Mouse (Mus musculus) left cerebral cortex, adult 8-10 months (tissue): ENCODE measurements at regions not wholly inside any gene's neighbourhood (a gene's known extent, or its start where the extent isn't known, plus 50 kb on each side); places are given as distances from the start of the nearest gene placed in this dataset.

ENCODE experiments used
- DNase-seq, 2 experiments: peaks; one replicate each; pipeline ENCODE4 v3.0.0; 2022; ENCODE audit warnings: low spot score in 2 of 2

DNA sequence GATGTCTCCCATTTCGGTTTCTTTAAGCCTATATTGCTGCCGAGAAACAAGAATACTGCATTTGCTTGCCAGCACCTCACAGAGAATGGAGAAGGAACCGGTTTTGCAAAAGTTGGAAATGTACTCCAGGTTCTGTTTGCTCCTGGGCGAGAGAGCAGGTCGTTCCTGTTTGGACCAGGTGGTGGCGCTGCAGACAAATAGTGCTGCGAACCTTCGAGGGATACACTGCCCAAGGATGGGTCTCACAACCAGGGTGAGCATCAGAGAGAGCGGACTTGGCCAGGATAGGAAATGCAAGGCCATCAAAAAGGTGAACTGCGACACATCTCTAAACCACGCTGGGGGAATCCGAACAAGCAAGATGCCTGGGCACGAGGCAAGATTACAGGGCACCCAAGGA lies 54.0 kb upstream of the Ets2 start:
- DNase-seq, result peak; percentile 32 to 76

DNA sequence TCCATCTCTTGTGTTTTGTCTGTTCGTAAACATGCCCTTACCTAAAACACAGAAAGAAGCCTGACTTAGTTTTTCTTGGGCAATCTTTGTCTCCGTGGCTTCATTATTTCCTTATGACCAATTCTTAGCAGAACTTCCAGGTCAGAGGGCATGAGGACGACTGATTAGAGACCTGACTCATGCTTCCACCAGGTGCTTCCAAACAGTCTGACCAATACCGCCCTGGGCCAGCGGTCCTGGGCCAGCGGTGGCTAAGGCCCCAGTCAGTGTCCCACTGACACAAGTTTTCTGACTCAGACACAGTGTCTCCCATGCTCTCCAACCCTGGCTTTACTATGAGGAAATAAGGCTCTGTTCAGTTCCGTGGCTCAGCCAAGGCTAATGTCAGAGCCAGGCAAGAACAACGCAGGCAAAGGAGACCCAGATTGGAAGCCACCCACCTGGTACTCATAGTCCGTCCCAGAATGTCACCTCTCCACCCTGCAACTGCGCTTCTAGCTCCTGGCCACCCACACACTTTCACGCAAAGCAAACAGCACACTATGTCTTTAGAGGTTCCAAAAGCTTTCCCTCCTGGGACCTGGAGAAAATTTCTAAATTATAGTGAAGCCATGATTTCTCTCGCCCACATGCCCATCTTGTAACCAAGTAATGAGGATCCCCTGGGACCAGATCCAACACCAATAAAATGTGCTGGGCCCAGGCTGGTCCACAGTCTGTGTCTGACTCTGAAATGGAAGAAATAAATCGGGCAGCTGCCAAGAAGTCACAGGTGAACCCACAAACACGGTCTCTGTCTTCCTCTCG lies 56.6 kb upstream of the Erg start:
- peak in 1 of 2 experiments; percentile 14 for DNase-seq

DNA sequence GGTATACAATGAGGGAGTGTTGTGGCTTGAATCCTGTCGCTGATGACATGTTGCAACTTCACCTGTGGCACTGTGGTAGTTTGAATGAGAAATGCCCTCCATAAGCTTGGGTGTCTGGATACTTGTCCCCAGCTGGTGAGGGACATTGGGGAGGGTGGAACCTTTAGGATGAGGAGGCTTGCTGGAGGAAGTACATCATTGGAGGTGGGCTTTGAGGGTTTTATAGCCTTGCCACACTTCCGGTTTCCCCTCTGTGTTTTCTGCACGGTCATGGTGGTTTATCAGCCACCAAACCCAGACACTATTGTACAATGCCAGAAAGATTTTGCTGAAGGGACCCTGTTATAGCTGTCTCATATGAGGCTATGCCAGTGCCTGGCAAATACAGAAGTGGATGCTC lies 54.3 kb upstream of the Erg start:
- no peak for DNase-seq

GRCm38 (mm10) chr16:95639677-95640076 lies 53.3 kb upstream of the Erg start:
- no peak for DNase-seq

DNA sequence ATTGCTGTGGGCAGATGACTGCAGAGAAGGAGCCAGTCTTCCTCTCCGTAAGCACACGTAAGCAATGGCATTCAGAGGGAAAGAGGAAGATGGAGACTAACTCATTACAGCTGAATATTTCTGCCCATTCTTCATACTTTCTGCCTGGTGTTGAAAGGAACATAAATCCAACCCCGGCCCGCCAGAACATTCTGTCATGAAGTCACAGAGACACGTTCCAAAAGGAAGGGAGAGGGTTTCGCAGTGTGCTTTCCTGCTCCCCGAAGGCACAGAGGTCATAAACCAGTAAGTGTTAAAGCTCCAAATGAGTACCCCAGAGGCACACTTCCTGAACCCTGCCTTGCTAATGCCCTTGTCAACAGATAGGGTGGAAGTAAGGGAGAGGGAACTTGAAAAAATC lies 51.5 kb upstream of the Erg start:
- no peak for DNase-seq

- no peak for DNase-seq
Measured at GRCm38 (mm10) chr16:95636615-95637014, 50.2 kb upstream of the Erg start.
